Mouse (Mus musculus) forebrain, embryonic 15.5 days (tissue): Measurements from ENCODE around the gene Sox5. TPM values are rescaled to one million over a fixed set of nuclear protein-coding genes. Genes with fewer than 3 reads are reported as not detected.

Source experiments
- ATAC-seq: fragments of 200-750 bp; cut with Nextera tagmentation; replicated peaks from 2 replicates; pipeline ENCODE4 v1.8.0; 2017; ENCODE audit warnings: mild to moderate bottlenecking, moderate TSS enrichment, moderate library complexity
- H3K27ac ChIP-seq: fragments of 300-500 bp; sonication (generic); replicated peaks from 2 replicates; pipeline ENCODE4 v1.5.1; 2015; ENCODE audit warnings: mild to moderate bottlenecking, inconsistent platforms
- H3K27me3 ChIP-seq: fragments of 300-500 bp; sonication (generic); 2 replicates; pipeline ENCODE4 v1.6.1; 2015; ENCODE audit warnings: inconsistent platforms
- H3K36me3 ChIP-seq: fragments of 300-500 bp; sonication (generic); 2 replicates; pipeline ENCODE4 v1.6.1; 2015; ENCODE audit warnings: mild to moderate bottlenecking, inconsistent platforms
- H3K4me1 ChIP-seq: fragments of 300-500 bp; sonication (generic); 2 replicates; pipeline ENCODE4 v1.6.1; 2015; ENCODE audit warnings: inconsistent platforms
- H3K4me2 ChIP-seq: fragments of 300-500 bp; sonication (generic); replicated peaks from 2 replicates; pipeline ENCODE4 v1.6.1; 2015; ENCODE audit warnings: mild to moderate bottlenecking, inconsistent platforms
- H3K4me3 ChIP-seq: fragments of 300-500 bp; sonication (generic); 2 replicates; pipeline ENCODE4 v1.5.1; 2015; ENCODE audit warnings: mild to moderate bottlenecking, inconsistent platforms
- H3K9ac ChIP-seq: fragments of 300-500 bp; sonication (generic); replicated peaks from 2 replicates; pipeline ENCODE4 v1.6.1; 2015; ENCODE audit warnings: mild to moderate bottlenecking, inconsistent platforms
- H3K9me3 ChIP-seq: fragments of 300-500 bp; sonication (generic); 2 replicates; pipeline ENCODE4 v1.6.1; 2016; ENCODE audit warnings: inconsistent platforms
- WGBS: fragments of 180-500 bp; shearing (Covaris S2); methylation state at CpG from one replicate; pipeline ENCODE4 v1.1.7; 2015; ENCODE audit warnings: mixed read lengths; 5-methylcytosine and 5-hydroxymethylcytosine counted together
- polyA plus RNA-seq: library from polyadenylated mRNA; unstranded; fragments of >200 nt; fragmentation: Nextera tagmentation; extraction: Ambion mirVana; gene quantifications from 2 replicates; pipeline ENCODE4 v1.2.1, GENCODE M21; 2015

The Sox5 gene
- polyA plus RNA-seq, 1 experiment from 2014 or later = 239 TPM

DNA sequence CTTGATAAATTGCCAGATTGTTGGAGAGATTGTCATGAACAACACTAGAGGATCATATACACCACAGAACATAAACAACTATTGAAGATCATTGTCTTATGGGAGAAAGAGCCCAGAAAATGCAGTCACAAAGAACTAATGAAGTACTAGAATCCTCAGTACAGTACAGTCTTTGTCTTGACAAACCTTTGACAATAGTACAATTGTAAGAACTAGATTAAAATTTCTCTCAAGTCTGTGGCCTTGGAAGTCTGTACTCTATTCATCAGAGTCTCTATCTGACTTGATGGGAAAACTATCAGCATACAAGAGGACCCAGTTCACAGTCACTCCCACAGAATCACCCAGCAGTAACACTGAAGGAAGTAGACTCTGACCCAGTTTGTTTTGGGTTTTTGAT lies 936.0 kb downstream of the Sox5 start:
- H3K27ac ChIP-seq = no peak overlapping the region; the same call in 1 of the 2 replicates
- H3K36me3 ChIP-seq = peaks cover 7% of the 10 kb centered on the region; the same call in 1 of the 2 replicates
- no peak overlapping the region for H3K9ac ChIP-seq
- no peak overlapping the region for H3K4me2 ChIP-seq
- H3K4me1 ChIP-seq = 0 out of 2 replicates have a peak, but pooled peaks cover 2% of the 10 kb centered on the region
- H3K27me3 ChIP-seq = no peaks in the 10 kb centered on the region
- ATAC-seq = no peak
- no peaks in the 10 kb centered on the region for H3K9me3 ChIP-seq
- H3K4me3 ChIP-seq = no peak overlapping the region

GRCm38 (mm10) chr6:143844701-143844970 lies 937.1 kb downstream of the Sox5 start:
- H3K27me3 ChIP-seq = no peaks in the 10 kb centered on the region
- no peak overlapping the region for H3K9ac ChIP-seq
- H3K9me3 ChIP-seq = no peaks in the 10 kb centered on the region
- 0 out of 2 replicates have a peak, but pooled peaks cover under 1% of the 10 kb centered on the region for H3K4me1 ChIP-seq
- WGBS = 82% methylated on average over 3 of the region's 3 CpGs
- no peak for ATAC-seq
- no peak overlapping the region for H3K27ac ChIP-seq
- H3K4me2 ChIP-seq = no peak overlapping the region
- peaks cover 10% of the 10 kb centered on the region; the same call in 1 of the 2 replicates for H3K36me3 ChIP-seq
- H3K4me3 ChIP-seq = no peak overlapping the region

- no peak overlapping the region for H3K4me2 ChIP-seq
- H3K9ac ChIP-seq = no peak overlapping the region
- no peaks in the 10 kb centered on the region for H3K27me3 ChIP-seq
- WGBS = 90% methylated on average over 10 of the region's 10 CpGs
- H3K4me1 ChIP-seq = no peaks in the 10 kb centered on the region
- no peaks in the 10 kb centered on the region for H3K9me3 ChIP-seq
- H3K4me3 ChIP-seq = no peak overlapping the region
- no peak for ATAC-seq
- peaks cover 10% of the 10 kb centered on the region; the same call in 1 of the 2 replicates for H3K36me3 ChIP-seq
- H3K27ac ChIP-seq = no peak overlapping the region
Measured at GRCm38 (mm10) chr6:143843933-143844700, 937.7 kb downstream of the Sox5 start.

DNA sequence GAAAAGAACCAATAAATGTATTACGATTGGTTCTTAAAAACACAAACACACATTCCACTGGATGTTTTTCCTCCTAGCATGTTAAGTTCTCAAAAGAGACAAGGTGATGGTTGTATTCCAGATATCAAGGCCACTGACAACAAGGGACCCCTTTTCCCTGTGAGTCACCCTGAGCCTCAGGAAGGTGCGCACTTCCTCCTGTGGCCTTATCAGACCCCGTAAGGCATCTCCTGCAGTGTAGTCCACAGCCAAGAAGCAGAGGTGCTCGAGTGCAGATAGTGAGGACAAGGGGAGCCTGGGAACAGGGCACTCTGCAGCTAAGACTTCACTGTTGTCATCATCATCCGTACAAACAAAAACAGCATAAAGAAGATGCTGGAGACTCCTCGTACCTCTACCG lies 939.8 kb downstream of the Sox5 start:
- Histone ChIP-seq H3K9me3 (no peaks in the 10 kb centered on the region), H3K4me1 (0 out of 2 replicates have a peak, but pooled peaks cover 4% of the 10 kb centered on the region), H3K4me3 (no peak overlapping the region), H3K27me3 (no peaks in the 10 kb centered on the region), H3K27ac (no peak overlapping the region), H3K4me2 (no peak overlapping the region), H3K9ac (no peak overlapping the region), H3K36me3 (peaks cover 10% of the 10 kb centered on the region; the same call in 1 of the 2 replicates)
- no peak for ATAC-seq
- 88% methylated on average over 7 of the region's 7 CpGs for WGBS

- H3K4me2 ChIP-seq = no peak overlapping the region
- no peak overlapping the region for H3K4me3 ChIP-seq
- H3K27me3 ChIP-seq = no peaks in the 10 kb centered on the region
- H3K9ac ChIP-seq = no peak overlapping the region
- 89% methylated on average over 15 of the region's 15 CpGs for WGBS
- no peak for ATAC-seq
- H3K9me3 ChIP-seq = no peaks in the 10 kb centered on the region
- H3K36me3 ChIP-seq = peaks cover 10% of the 10 kb centered on the region; the same call in 1 of the 2 replicates
- 0 out of 2 replicates have a peak overlapping the region, but pooled peaks have one; percentile 17 for H3K27ac ChIP-seq
- 0 out of 2 replicates have a peak, but pooled peaks cover 4% of the 10 kb centered on the region for H3K4me1 ChIP-seq
Measured at GRCm38 (mm10) chr6:143841109-143841638, 940.6 kb downstream of the Sox5 start.

DNA sequence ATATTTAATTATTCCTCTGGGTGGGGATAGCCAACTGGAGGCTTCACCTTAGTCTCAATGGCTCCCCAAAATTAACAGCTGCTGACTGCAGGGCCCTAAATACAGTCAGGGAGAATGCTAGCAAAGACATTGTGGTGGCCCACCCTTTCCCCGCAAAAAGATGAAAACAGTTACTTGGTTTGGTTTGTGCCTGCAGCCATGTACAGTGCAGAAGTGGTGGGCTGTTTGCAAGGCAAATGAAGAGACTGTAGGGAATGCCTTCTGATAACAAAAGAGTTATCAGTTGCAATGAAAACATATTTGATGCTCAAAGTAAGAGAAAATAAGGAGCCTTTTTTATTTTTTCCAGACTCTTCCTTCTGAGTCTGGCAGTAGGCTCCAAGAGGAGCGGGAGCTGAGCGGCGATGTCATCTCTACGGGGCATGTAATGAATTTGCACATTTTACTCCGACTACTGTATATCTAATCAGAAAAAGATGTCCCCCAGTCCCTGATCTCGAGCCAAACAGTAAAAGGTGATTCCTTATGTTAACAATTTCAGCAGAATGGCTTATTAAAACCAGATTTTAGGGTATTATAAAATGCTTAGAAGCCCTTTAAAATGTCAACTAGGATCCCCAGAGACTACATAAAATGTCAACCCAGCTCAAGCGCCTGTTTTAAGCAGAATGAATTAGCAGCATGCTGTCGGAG lies 943.2 kb downstream of the Sox5 start:
- Histone ChIP-seq H3K36me3 (peaks cover 19% of the 10 kb centered on the region), H3K4me2 (no peak overlapping the region), H3K9me3 (no peaks in the 10 kb centered on the region), H3K4me1 (0 out of 2 replicates have a peak, but pooled peaks cover 4% of the 10 kb centered on the region), H3K27me3 (no peaks in the 10 kb centered on the region), H3K9ac (no peak overlapping the region), H3K4me3 (no peak overlapping the region), H3K27ac (0 out of 2 replicates have a peak overlapping the region, but pooled peaks have one; percentile 9)
- 59% methylated on average over 9 of the region's 9 CpGs for WGBS
- no peak for ATAC-seq

- H3K4me2 ChIP-seq = no peak overlapping the region
- no peaks in the 10 kb centered on the region for H3K9me3 ChIP-seq
- no peaks in the 10 kb centered on the region for H3K27me3 ChIP-seq
- H3K4me1 ChIP-seq = 0 out of 2 replicates have a peak, but pooled peaks cover 4% of the 10 kb centered on the region
- no peak for ATAC-seq
- H3K4me3 ChIP-seq = no peak overlapping the region
- peaks cover 23% of the 10 kb centered on the region for H3K36me3 ChIP-seq
- no peak overlapping the region for H3K27ac ChIP-seq
- WGBS = 61% methylated on average over 7 of the region's 7 CpGs
- H3K9ac ChIP-seq = no peak overlapping the region
Measured at GRCm38 (mm10) chr6:143835331-143835730, 946.4 kb downstream of the Sox5 start.

DNA sequence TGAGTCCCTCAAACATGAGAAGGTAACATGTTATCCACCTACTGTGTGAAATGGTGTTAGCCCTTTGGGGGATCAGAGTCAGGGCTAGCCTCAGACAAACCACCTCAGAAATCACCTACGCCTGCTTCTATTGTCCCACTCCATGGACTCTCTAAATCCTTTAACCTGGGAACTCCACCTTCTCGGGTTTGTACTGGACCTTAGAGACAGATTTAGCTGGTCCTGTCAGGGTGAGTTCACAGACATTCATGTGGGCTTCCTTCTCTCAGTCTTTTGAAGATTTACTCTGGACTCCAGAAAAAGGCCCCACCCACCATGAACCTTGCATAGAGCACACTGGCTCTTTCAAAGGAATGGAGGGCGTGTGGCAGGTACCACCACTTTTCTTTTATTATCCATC lies 947.8 kb downstream of the Sox5 start:
- 98% methylated on average over 3 of the region's 3 CpGs for WGBS
- Histone ChIP-seq H3K27me3 (no peaks in the 10 kb centered on the region), H3K9me3 (no peaks in the 10 kb centered on the region), H3K27ac (no peak overlapping the region), H3K36me3 (peaks cover 23% of the 10 kb centered on the region), H3K4me3 (no peak overlapping the region), H3K4me1 (0 out of 2 replicates have a peak, but pooled peaks cover 4% of the 10 kb centered on the region), H3K4me2 (no peak overlapping the region), H3K9ac (no peak overlapping the region)
- ATAC-seq = no peak

GRCm38 (mm10) chr6:143833182-143833558 lies 948.6 kb downstream of the Sox5 start:
- Histone ChIP-seq H3K9ac (no peak overlapping the region), H3K4me2 (no peak overlapping the region), H3K36me3 (peaks cover 23% of the 10 kb centered on the region), H3K27me3 (no peaks in the 10 kb centered on the region), H3K27ac (no peak overlapping the region), H3K9me3 (no peaks in the 10 kb centered on the region), H3K4me1 (no peaks in the 10 kb centered on the region), H3K4me3 (no peak overlapping the region)
- no peak for ATAC-seq
- 97% methylated on average over 23 of the region's 23 CpGs for WGBS

DNA sequence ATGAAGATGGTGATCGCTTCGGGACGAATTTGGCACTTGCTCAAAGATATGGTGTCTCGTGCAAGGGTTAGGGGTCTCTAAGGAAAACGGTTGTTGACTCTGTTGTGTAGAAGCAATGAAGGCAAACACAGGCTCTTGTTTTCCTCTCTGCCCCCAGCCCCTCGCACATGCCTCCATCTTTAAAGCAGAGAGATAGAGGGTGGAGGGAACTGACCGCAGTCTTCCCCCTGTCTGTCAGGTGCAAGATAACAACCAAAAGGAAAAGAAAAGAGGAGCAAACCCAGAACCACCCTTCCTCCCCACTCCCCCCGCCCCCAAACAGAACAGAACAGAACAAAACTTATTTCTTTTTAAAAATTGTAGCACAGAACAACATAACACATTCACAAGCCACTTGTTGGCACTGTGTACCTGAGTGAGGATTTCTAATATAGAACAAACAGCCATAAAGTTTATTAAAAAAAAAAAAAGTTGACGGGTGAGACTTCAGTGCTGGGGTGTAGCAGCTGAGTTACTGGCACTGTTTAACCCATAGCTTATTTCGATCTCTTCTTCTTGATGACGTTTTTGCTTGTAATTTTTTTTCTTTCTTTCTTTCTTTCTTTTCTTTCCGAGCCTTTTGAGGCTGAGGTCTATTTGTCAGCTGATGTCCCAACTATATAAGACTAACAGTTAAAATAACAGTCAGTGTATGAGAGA lies 949.1 kb downstream of the Sox5 start:
- H3K4me3 ChIP-seq = no peak overlapping the region
- no peaks in the 10 kb centered on the region for H3K4me1 ChIP-seq
- no peak for ATAC-seq
- WGBS = 90% methylated on average over 12 of the region's 12 CpGs
- H3K27ac ChIP-seq = no peak overlapping the region
- peaks cover 23% of the 10 kb centered on the region for H3K36me3 ChIP-seq
- H3K4me2 ChIP-seq = no peak overlapping the region
- H3K27me3 ChIP-seq = no peaks in the 10 kb centered on the region
- H3K9ac ChIP-seq = no peak overlapping the region
- no peaks in the 10 kb centered on the region for H3K9me3 ChIP-seq

DNA sequence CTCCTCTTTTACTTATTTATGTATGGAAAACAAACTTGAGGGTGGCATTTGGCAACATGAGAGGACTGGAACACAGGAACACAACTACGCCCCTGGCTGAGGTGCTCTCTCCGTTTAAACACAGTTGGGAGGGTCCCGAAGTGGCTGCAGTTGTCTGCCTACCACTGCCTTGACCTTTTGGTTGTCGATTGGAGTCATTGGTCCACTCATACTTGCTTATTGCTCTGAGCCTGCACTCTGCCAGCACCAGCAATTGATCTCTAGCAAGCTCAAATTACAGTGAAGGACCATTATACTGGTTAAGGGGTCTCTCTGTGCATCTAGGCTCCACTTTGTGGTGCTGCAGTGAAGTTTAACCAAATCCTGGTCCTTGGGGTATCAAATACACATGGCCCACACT lies 950.5 kb downstream of the Sox5 start:
- H3K9me3 ChIP-seq = no peaks in the 10 kb centered on the region
- no peak overlapping the region for H3K9ac ChIP-seq
- H3K4me2 ChIP-seq = no peak overlapping the region
- 84% methylated on average over 4 of the region's 4 CpGs for WGBS
- peaks cover 23% of the 10 kb centered on the region for H3K36me3 ChIP-seq
- no peaks in the 10 kb centered on the region for H3K27me3 ChIP-seq
- no peak overlapping the region for H3K27ac ChIP-seq
- no peaks in the 10 kb centered on the region for H3K4me1 ChIP-seq
- ATAC-seq = no peak
- no peak overlapping the region for H3K4me3 ChIP-seq

DNA sequence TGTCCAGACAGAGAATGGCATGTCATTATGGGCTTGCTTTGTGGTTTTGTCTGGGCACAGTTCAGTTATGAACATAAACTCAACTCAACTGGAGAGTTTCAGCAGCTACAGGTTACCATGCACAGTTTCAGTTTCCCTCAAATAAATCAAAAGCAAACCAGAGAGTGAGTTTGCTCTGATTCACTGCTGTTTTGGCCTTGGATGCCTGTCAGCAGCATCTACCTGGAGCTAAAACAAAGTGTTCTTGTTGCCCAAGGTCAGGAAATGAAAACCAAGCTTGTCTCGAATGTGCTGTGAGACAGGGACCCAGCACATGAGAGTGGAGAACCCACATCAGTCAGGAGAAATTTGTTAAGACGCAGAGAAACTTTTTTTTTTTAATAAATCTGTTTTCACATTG lies 951.6 kb downstream of the Sox5 start:
- no peaks in the 10 kb centered on the region for H3K9me3 ChIP-seq
- no peak overlapping the region for H3K27ac ChIP-seq
- WGBS = 80% methylated on average over 2 of the region's 2 CpGs
- H3K4me2 ChIP-seq = no peak overlapping the region
- peaks cover 22% of the 10 kb centered on the region for H3K36me3 ChIP-seq
- H3K27me3 ChIP-seq = no peaks in the 10 kb centered on the region
- no peak for ATAC-seq
- H3K4me1 ChIP-seq = no peaks in the 10 kb centered on the region
- H3K4me3 ChIP-seq = no peak overlapping the region
- H3K9ac ChIP-seq = no peak overlapping the region
